Mouse (Mus musculus): ENCODE measurements at regions not wholly inside any gene's neighbourhood (a gene's known extent, or its start where the extent isn't known, plus 50 kb on each side); places are given as distances from the start of the nearest gene placed in this dataset.
A peak's percentile ranks its signal among the peaks of the same experiment; 100 is the strongest.

GRCm38 (mm10) chr3:50879050-50879449 lies 345.2 kb upstream of the Noct start:
- peak; percentile 5 for DNase-seq (ENCODE audit: low read depth, low spot score)
- Histone ChIP-seq H3K9ac (ENCODE audit: control insufficient read depth, low read depth, low read length, poor library complexity, severe bottlenecking) (no peak overlapping the region), H3K4me3 (ENCODE audit: control insufficient read depth in 1 of 2, insufficient read depth in 1 of 2, low read depth in 2 of 2, low read length in 2 of 2) (no peak overlapping the region), H3K4me1 (ENCODE audit: control insufficient read depth in 1 of 2, insufficient read depth in 2 of 2, low read length in 2 of 2) (no peaks in the 10 kb centered on the region), H3K79me2 (ENCODE audit: control insufficient read depth, insufficient read depth, low read length, poor library complexity) (no peaks in the 10 kb centered on the region), H3K27ac (ENCODE audit: control insufficient read depth, low read depth, low read length) (no peak overlapping the region), H3K9me3 (replicated peaks; ENCODE audit: insufficient read depth, low read length) (no peaks in the 10 kb centered on the region), H3K27me3 (ENCODE audit: control insufficient read depth in 1 of 2, insufficient read depth in 2 of 2, low read length in 2 of 2) (no peaks in the 10 kb centered on the region), H3K36me3 (ENCODE audit: control insufficient read depth in 1 of 2, insufficient read depth in 2 of 2, low read length in 2 of 2) (no peaks in the 10 kb centered on the region)
- TF ChIP-seq SIN3A (IDR thresholded peaks at IDR 0.05; ENCODE audit: low read length) (no peak), TCF12 (IDR thresholded peaks at IDR 0.05; ENCODE audit: low read depth, low read length) (no peak), ZMIZ1 (IDR thresholded peaks at IDR 0.05; ENCODE audit: low read depth, low read length) (no peak), EP300 (IDR thresholded peaks at IDR 0.05; ENCODE audit: low read depth in 1 of 2, low read length in 2 of 2) (no peak), SMC3 (IDR thresholded peaks at IDR 0.05; ENCODE audit: low read depth, low read length) (no peak), USF2 (IDR thresholded peaks at IDR 0.05; ENCODE audit: borderline replicate concordance in 1 of 2, insufficient read depth in 1 of 2, low read depth in 1 of 2, low read length in 2 of 2) (no peak), NELFE (IDR thresholded peaks at IDR 0.05; ENCODE audit: low read depth, low read length) (no peak), ELF1 (IDR thresholded peaks at IDR 0.05; ENCODE audit: low read depth, low read length) (no peak)

GRCm38 (mm10) chr3:50879595-50879994 lies 344.7 kb upstream of the Noct start:
- no peaks in the 10 kb centered on the region for H3K79me2 ChIP-seq (ENCODE audit: control insufficient read depth, insufficient read depth, low read length, poor library complexity)
- H3K4me3 ChIP-seq (ENCODE audit: control insufficient read depth in 1 of 2, insufficient read depth in 1 of 2, low read depth in 2 of 2, low read length in 2 of 2): peak overlapping the region in 1 of 2 experiments; percentile 4; a peak in 1 of 4 replicates
- peak; percentile 20; the same call in 1 of the 2 replicates for TF ChIP-seq GATA1 (IDR thresholded peaks at IDR 0.05; ENCODE audit: low read depth, low read length)
- no peak for TF ChIP-seq MEF2A (IDR thresholded peaks at IDR 0.05; ENCODE audit: extremely low read depth, insufficient replicate concordance, low read depth, low read length, poor library complexity, severe bottlenecking)
- no peak for TF ChIP-seq ZNF384 (IDR thresholded peaks at IDR 0.05; ENCODE audit: low read depth, low read length)
- TF ChIP-seq POLR2A (IDR thresholded peaks at IDR 0.05; ENCODE audit: control insufficient read depth in 1 of 2, insufficient read depth in 1 of 2, low read depth in 1 of 2, low read length in 2 of 2, poor library complexity in 1 of 2): no peak
- no peak for TF ChIP-seq USF1 (IDR thresholded peaks at IDR 0.05; ENCODE audit: low read depth, low read length)
- TF ChIP-seq NELFE (IDR thresholded peaks at IDR 0.05; ENCODE audit: low read depth, low read length): no peak
- no peak for TF ChIP-seq USF2 (IDR thresholded peaks at IDR 0.05; ENCODE audit: borderline replicate concordance in 1 of 2, insufficient read depth in 1 of 2, low read depth in 1 of 2, low read length in 2 of 2)
- TF ChIP-seq ZC3H11A (IDR thresholded peaks at IDR 0.05; ENCODE audit: low read depth, low read length): no peak
- TF ChIP-seq BHLHE40 (IDR thresholded peaks at IDR 0.05; ENCODE audit: borderline replicate concordance, low read depth, low read length): no peak
- no peak for TF ChIP-seq HCFC1 (IDR thresholded peaks at IDR 0.05; ENCODE audit: low read depth, low read length)
- 0 out of 2 replicates have a peak, but pooled peaks have one; percentile 22 for TF ChIP-seq TCF12 (IDR thresholded peaks at IDR 0.05; ENCODE audit: low read depth, low read length)
- TF ChIP-seq MAX (IDR thresholded peaks at IDR 0.05; ENCODE audit: low read length): no peak
- peak; percentile 20 to 34; a peak in 2 of 4 replicates for TF ChIP-seq EP300 (IDR thresholded peaks at IDR 0.05; ENCODE audit: low read depth in 1 of 2, low read length in 2 of 2)
- H3K27me3 ChIP-seq (ENCODE audit: control insufficient read depth in 1 of 2, insufficient read depth in 2 of 2, low read length in 2 of 2): no peaks in the 10 kb centered on the region
- DNase-seq (ENCODE audit: low read depth, low spot score): peak; percentile 42
- H3K9ac ChIP-seq (ENCODE audit: control insufficient read depth, low read depth, low read length, poor library complexity, severe bottlenecking): no peak overlapping the region
- H3K27ac ChIP-seq (ENCODE audit: control insufficient read depth, low read depth, low read length): no peak overlapping the region
- H3K4me1 ChIP-seq (ENCODE audit: control insufficient read depth in 1 of 2, insufficient read depth in 2 of 2, low read length in 2 of 2): no peaks in the 10 kb centered on the region
- no peaks in the 10 kb centered on the region for H3K9me3 ChIP-seq (replicated peaks; ENCODE audit: insufficient read depth, low read length)
- H3K36me3 ChIP-seq (ENCODE audit: control insufficient read depth in 1 of 2, insufficient read depth in 2 of 2, low read length in 2 of 2): no peaks in the 10 kb centered on the region

All from MEL (cell line).